Mouse (Mus musculus) embryonic facial prominence, embryonic 11.5 days (tissue): ENCODE measurements at regions not wholly inside any gene's neighbourhood (a gene's known extent, or its start where the extent isn't known, plus 50 kb on each side); places are given as distances from the start of the nearest gene placed in this dataset.

Source experiments
- ATAC-seq: fragments of 200-750 bp; cut with Nextera tagmentation; replicated peaks from 2 replicates; pipeline ENCODE4 v1.8.0; 2017; ENCODE audit warnings: low read depth; ENCODE audit not compliant: insufficient number of reproducible peaks, low FRiP score, low TSS enrichment
- DNase-seq: peaks from one replicate; pipeline ENCODE4 v3.0.0-alpha.2; 2015; ENCODE audit warnings: low spot score
- H3K27ac ChIP-seq: fragments of 300-500 bp; sonication (generic); replicated peaks from 2 replicates; pipeline ENCODE4 v1.5.1; 2014; ENCODE audit warnings: mild to moderate bottlenecking, low read depth, low read length, control low read depth
- H3K27me3 ChIP-seq: fragments of 300-500 bp; sonication (generic); 2 replicates; pipeline ENCODE4 v1.6.1; 2014; ENCODE audit warnings: mild to moderate bottlenecking, low read length, moderate library complexity, mixed read lengths; ENCODE audit not compliant: control insufficient read depth, insufficient read depth
- H3K36me3 ChIP-seq: fragments of 300-500 bp; sonication (generic); replicated peaks from 2 replicates; pipeline ENCODE4 v1.6.1; 2014; ENCODE audit warnings: low read depth, mild to moderate bottlenecking, low read length, moderate library complexity, mixed read lengths; ENCODE audit not compliant: control insufficient read depth, insufficient read depth
- H3K4me1 ChIP-seq: fragments of 300-500 bp; sonication (generic); 2 replicates; pipeline ENCODE4 v1.6.1; 2014; ENCODE audit warnings: low read length, mixed read lengths; ENCODE audit not compliant: control insufficient read depth, insufficient read depth
- H3K4me2 ChIP-seq: fragments of 300-500 bp; sonication (generic); 2 replicates; pipeline ENCODE4 v1.6.1; 2014; ENCODE audit warnings: low read depth, mild to moderate bottlenecking, control low read depth, low read length, moderate library complexity
- H3K4me3 ChIP-seq: fragments of 300-500 bp; sonication (generic); 2 replicates; pipeline ENCODE4 v1.5.1; 2014; ENCODE audit warnings: low read depth, low read length, control low read depth
- H3K9ac ChIP-seq: fragments of 300-500 bp; sonication (generic); replicated peaks from 2 replicates; pipeline ENCODE4 v1.6.1; 2014; ENCODE audit warnings: mild to moderate bottlenecking, control low read depth, low read length
- H3K9me3 ChIP-seq: fragments of 300-500 bp; sonication (generic); replicated peaks from 2 replicates; pipeline ENCODE4 v1.6.1; 2016; ENCODE audit warnings: mild to moderate bottlenecking, low read length, inconsistent platforms, mixed read lengths; ENCODE audit not compliant: control insufficient read depth
- WGBS: fragments of 180-500 bp; shearing (Covaris S2); extraction: QIAGEN DNeasy Blood & Tissue Kit; methylation state at CpG from one replicate; pipeline ENCODE4 v1.1.7; 2014; 5-methylcytosine and 5-hydroxymethylcytosine counted together

- Histone ChIP-seq H3K27ac (no peak overlapping the region), H3K9me3 (no peaks in the 10 kb centered on the region), H3K4me1 (peaks cover 3% of the 10 kb centered on the region; the same call in 1 of the 2 replicates), H3K36me3 (no peaks in the 10 kb centered on the region), H3K9ac (no peak overlapping the region), H3K27me3 (no peaks in the 10 kb centered on the region), H3K4me3 (no peak overlapping the region), H3K4me2 (no peak overlapping the region)
- ATAC-seq (no peak), DNase-seq (no peak)
- 63% methylated on average over 3 of the region's 3 CpGs for WGBS
These were observed 96.4 kb downstream of the Slc4a3 start for GRCm38 (mm10) chr1:75642496-75642895.

GRCm38 (mm10) chr1:75652547-75652946 lies 106.5 kb downstream of the Slc4a3 start:
- Histone ChIP-seq H3K9me3 (no peaks in the 10 kb centered on the region), H3K4me1 (0 out of 2 replicates have a peak, but pooled peaks cover 3% of the 10 kb centered on the region), H3K4me3 (no peak overlapping the region), H3K27me3 (no peaks in the 10 kb centered on the region), H3K9ac (no peak overlapping the region), H3K36me3 (no peaks in the 10 kb centered on the region), H3K4me2 (no peak overlapping the region), H3K27ac (no peak overlapping the region)
- 15% methylated on average over 10 of the region's 10 CpGs for WGBS
- DNase-seq = peak; percentile 90
- no peak for ATAC-seq

DNA sequence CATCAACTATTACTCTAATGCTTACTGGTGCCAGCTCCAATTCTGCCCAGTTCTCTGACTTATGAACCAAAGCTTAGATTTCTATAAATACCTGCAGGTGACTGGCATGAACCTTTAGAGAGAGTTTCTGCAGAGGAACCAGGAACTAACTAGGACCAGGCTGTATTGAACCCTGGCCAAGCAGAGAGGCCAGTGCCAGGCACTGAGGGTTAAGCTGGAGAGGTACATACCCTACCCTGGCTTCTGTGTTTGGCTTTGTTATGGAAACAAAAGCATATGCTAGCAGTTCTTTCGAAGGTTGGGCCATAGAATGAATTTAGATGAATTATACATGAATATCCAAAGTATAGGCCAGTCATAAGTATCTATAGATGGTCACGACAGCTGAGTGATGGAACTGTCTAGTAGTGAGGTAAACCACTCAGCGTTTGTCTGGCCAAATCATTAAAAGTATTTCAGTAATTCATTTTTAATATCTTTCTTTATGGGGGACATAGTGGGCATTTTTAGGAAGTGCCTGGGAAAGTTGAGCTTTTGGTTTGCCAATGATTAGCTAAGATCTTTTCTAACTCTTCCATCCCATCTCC lies 107.0 kb downstream of the Slc4a3 start:
- ATAC-seq = no peak
- Histone ChIP-seq H3K9ac (no peak overlapping the region), H3K4me1 (0 out of 2 replicates have a peak, but pooled peaks cover 3% of the 10 kb centered on the region), H3K9me3 (no peaks in the 10 kb centered on the region), H3K27me3 (no peaks in the 10 kb centered on the region), H3K4me2 (no peak overlapping the region), H3K36me3 (no peaks in the 10 kb centered on the region), H3K4me3 (no peak overlapping the region), H3K27ac (no peak overlapping the region)
- DNase-seq = no peak
- 60% methylated on average over 3 of the region's 3 CpGs for WGBS

- no peak overlapping the region for H3K27ac ChIP-seq
- 0 out of 2 replicates have a peak overlapping the region, but pooled peaks have one; percentile 20 for H3K4me2 ChIP-seq
- no peak overlapping the region for H3K4me3 ChIP-seq
- H3K36me3 ChIP-seq = no peaks in the 10 kb centered on the region
- DNase-seq (peak; percentile 82), ATAC-seq (no peak)
- no peaks in the 10 kb centered on the region for H3K9me3 ChIP-seq
- WGBS = 3% methylated on average over 9 of the region's 9 CpGs
- 0 out of 2 replicates have a peak, but pooled peaks cover 3% of the 10 kb centered on the region for H3K4me1 ChIP-seq
- H3K9ac ChIP-seq = no peak overlapping the region
- H3K27me3 ChIP-seq = no peaks in the 10 kb centered on the region
These were observed 107.6 kb downstream of the Slc4a3 start for GRCm38 (mm10) chr1:75653671-75654076.

GRCm38 (mm10) chr1:75656592-75656991 lies 110.5 kb downstream of the Slc4a3 start:
- no peaks in the 10 kb centered on the region for H3K9me3 ChIP-seq
- peak; percentile 65 for DNase-seq
- no peaks in the 10 kb centered on the region for H3K36me3 ChIP-seq
- no peak for ATAC-seq
- H3K9ac ChIP-seq = no peak overlapping the region
- no peak overlapping the region for H3K4me2 ChIP-seq
- H3K27me3 ChIP-seq = no peaks in the 10 kb centered on the region
- H3K27ac ChIP-seq = no peak overlapping the region
- H3K4me1 ChIP-seq = peaks cover 3% of the 10 kb centered on the region; the same call in 1 of the 2 replicates
- WGBS = 43% methylated on average over 4 of the region's 4 CpGs
- H3K4me3 ChIP-seq = no peak overlapping the region

DNA sequence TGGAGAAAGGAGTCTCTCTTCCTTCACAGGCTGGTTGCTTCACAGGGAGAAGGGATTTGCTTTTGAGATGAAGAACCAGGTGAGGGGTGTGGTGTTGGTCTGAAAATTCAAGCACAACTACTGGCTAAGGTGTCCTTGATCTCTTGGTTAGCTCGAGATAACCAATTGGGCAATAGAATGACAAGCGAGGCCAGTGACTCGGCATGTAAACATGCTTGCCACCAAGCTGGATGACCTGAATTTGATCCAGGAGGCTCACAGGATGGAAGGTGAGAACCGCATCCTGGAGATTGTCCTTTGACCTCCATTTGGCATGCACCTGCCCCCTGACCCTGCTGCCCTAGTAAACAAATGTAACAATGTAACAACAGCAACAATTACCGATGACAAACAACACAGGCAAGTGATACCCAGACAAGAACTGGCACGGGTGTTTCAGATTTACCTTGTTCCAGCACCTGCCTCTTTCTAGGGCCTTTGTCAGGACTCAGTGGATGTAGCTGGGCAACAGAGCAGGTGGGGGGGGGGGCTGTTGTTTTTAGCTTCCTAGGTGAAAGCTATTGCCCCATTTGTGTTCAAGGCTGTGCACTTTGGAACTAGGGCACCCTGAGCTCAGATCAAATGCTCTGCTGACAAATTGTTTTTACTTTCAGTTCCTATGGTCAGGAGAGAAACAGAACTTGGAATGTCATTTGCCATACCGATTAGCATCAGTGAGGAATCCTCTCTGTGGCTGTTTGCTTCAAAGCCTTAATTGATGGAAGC lies 114.5 kb downstream of the Slc4a3 start:
- no peaks in the 10 kb centered on the region for H3K27me3 ChIP-seq
- no peaks in the 10 kb centered on the region; the same call in 1 of the 2 replicates for H3K4me1 ChIP-seq
- no peak overlapping the region for H3K27ac ChIP-seq
- ATAC-seq (no peak), DNase-seq (no peak)
- no peak overlapping the region for H3K4me3 ChIP-seq
- H3K4me2 ChIP-seq = no peak overlapping the region
- 71% methylated on average over 7 of the region's 7 CpGs for WGBS
- H3K36me3 ChIP-seq = no peaks in the 10 kb centered on the region
- H3K9ac ChIP-seq = no peak overlapping the region
- no peaks in the 10 kb centered on the region for H3K9me3 ChIP-seq

DNA sequence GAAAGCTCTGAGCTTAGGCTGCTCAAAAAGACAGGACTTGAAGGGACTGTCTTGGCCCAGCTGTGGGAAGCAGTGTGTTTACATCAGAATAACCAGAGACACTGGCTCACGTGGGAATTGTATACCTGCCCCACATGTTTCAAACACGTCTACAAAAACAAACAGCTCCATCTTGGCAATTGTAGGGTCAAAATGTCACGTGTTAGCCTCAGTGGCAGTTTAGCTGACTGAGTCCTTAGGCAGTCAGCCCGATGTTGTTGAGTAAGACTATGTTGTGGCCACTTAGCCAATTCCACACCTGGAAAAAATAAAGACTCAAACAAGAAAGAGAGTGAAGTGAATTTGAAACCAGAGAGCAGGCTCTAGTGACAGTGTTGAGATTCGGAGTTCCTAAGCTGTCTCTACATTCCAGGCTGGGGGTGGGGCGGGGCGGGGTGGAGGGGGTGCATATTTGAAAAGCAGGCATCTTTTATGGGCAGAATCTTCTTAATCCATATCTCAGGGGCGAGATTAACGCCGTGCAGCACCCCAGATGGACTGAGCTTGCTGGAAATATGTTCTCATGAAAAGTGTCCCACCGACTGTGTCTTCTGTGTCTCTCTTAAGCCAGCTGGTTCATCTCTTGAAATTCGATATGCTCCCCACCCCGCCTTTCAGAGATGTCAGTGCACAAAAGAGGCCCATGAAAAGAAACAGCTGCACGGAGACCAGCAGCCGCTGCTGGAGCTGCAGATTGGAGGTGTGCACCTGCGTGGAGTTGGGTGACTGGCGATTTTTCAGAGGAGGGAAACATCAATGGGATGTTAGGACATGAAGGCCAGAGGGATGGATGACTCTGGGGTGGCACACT lies 116.3 kb downstream of the Slc4a3 start:
- H3K36me3 ChIP-seq = no peaks in the 10 kb centered on the region
- no peaks in the 10 kb centered on the region for H3K27me3 ChIP-seq

More for the DNA sequence above, 116.3 kb downstream of the Slc4a3 start:
- Histone ChIP-seq H3K9me3 (no peaks in the 10 kb centered on the region), H3K4me3 (no peak overlapping the region), H3K4me2 (peak overlapping the region; percentile 10; the same call in 1 of the 2 replicates), H3K27ac (no peak overlapping the region), H3K4me1 (no peaks in the 10 kb centered on the region; the same call in 1 of the 2 replicates), H3K9ac (no peak overlapping the region)
- ATAC-seq = peak; percentile 77
- peak; percentile 85 for DNase-seq
- WGBS = 8% methylated on average over 17 of the region's 17 CpGs
